Mouse (Mus musculus): Measurements from ENCODE around the gene BC048679. TPM values are rescaled to one million over a fixed set of nuclear protein-coding genes. Genes with fewer than 3 reads are reported as not detected.

BC048679 gene
- total and polyA plus RNA-seq, 3 experiments, result not detected

- TF ChIP-seq POLR2A (IDR thresholded peaks at IDR 0.05; ENCODE audit: insufficient read depth, low read depth, low read length) (no peak), EP300 (IDR thresholded peaks at IDR 0.05; ENCODE audit: insufficient read depth, low read depth, low read length) (no peak), CTCF (IDR thresholded peaks at IDR 0.05) (no peak)
- no peak overlapping the region for H3K27ac ChIP-seq
- H3K79me2 ChIP-seq (replicated peaks; ENCODE audit: control insufficient read depth, insufficient read depth, low read length), result no peaks in the 10 kb centered on the region
- H3K4me3 ChIP-seq, result no peak overlapping the region
- intact Hi-C loops (cut with DNase I), result no loop called here
- no peaks in the 10 kb centered on the region for H3K36me3 ChIP-seq (ENCODE audit: control insufficient read depth, insufficient read depth, low read length)
- no peaks in the 10 kb centered on the region for H3K27me3 ChIP-seq (ENCODE audit: control insufficient read depth, insufficient read depth, low read length)
- WGBS, result 61% methylated on average over 6 of the region's 6 CpGs
- DNase-seq, result no peak
- H3K9ac ChIP-seq (ENCODE audit: low read depth, low read length), result no peak overlapping the region
- H3K4me1 ChIP-seq (ENCODE audit: control insufficient read depth, insufficient read depth, low read length), result no peaks in the 10 kb centered on the region
Observed at GRCm38 (mm10) chr7:81516154-81517030, 18.3 kb upstream of the BC048679 start.

GRCm38 (mm10) chr7:81514906-81515590 is 17.0 kb upstream of the BC048679 start:
- 54% methylated on average over 13 of the region's 13 CpGs for WGBS

GRCm38 (mm10) chr7:81501050-81501449 is 3.0 kb upstream of the BC048679 start:
- intact Hi-C loops (cut with DNase I), result no loop called here
- no peaks in the 10 kb centered on the region for H3K4me1 ChIP-seq (ENCODE audit: control insufficient read depth, insufficient read depth, low read length)
- no peak overlapping the region for H3K4me3 ChIP-seq
- H3K9ac ChIP-seq (ENCODE audit: low read depth, low read length), result no peak overlapping the region
- no peaks in the 10 kb centered on the region for H3K27me3 ChIP-seq (ENCODE audit: control insufficient read depth, insufficient read depth, low read length)
- no peak for DNase-seq
- WGBS, result 59% methylated on average over 2 of the region's 2 CpGs
- TF ChIP-seq POLR2A (IDR thresholded peaks at IDR 0.05; ENCODE audit: insufficient read depth, low read depth, low read length) (no peak), EP300 (IDR thresholded peaks at IDR 0.05; ENCODE audit: insufficient read depth, low read depth, low read length) (no peak), CTCF (IDR thresholded peaks at IDR 0.05) (no peak)
- H3K79me2 ChIP-seq (replicated peaks; ENCODE audit: control insufficient read depth, insufficient read depth, low read length), result no peaks in the 10 kb centered on the region
- no peak overlapping the region for H3K27ac ChIP-seq
- no peaks in the 10 kb centered on the region for H3K36me3 ChIP-seq (ENCODE audit: control insufficient read depth, insufficient read depth, low read length)

More at GRCm38 (mm10) chr7:81514906-81515590, 17.0 kb upstream of the BC048679 start:
- no peaks in the 10 kb centered on the region for H3K79me2 ChIP-seq (replicated peaks; ENCODE audit: control insufficient read depth, insufficient read depth, low read length)
- TF ChIP-seq POLR2A (IDR thresholded peaks at IDR 0.05; ENCODE audit: insufficient read depth, low read depth, low read length) (no peak), EP300 (IDR thresholded peaks at IDR 0.05; ENCODE audit: insufficient read depth, low read depth, low read length) (no peak), CTCF (IDR thresholded peaks at IDR 0.05) (no peak)
- H3K27ac ChIP-seq, result no peak overlapping the region
- no peak for DNase-seq
- H3K27me3 ChIP-seq (ENCODE audit: control insufficient read depth, insufficient read depth, low read length), result no peaks in the 10 kb centered on the region
- no peaks in the 10 kb centered on the region for H3K36me3 ChIP-seq (ENCODE audit: control insufficient read depth, insufficient read depth, low read length)
- no peak overlapping the region for H3K4me3 ChIP-seq
- intact Hi-C loops (cut with DNase I), result no loop called here
- H3K9ac ChIP-seq (ENCODE audit: low read depth, low read length), result no peak overlapping the region
- H3K4me1 ChIP-seq (ENCODE audit: control insufficient read depth, insufficient read depth, low read length), result no peaks in the 10 kb centered on the region

- Histone ChIP-seq H3K27me3 (ENCODE audit: control insufficient read depth, insufficient read depth, low read length) (0 out of 2 replicates have a peak, but pooled peaks cover 2% of the 10 kb centered on the region), H3K36me3 (ENCODE audit: control insufficient read depth, insufficient read depth, low read length) (no peaks in the 10 kb centered on the region), H3K27ac (no peak overlapping the region), H3K4me1 (ENCODE audit: control insufficient read depth, insufficient read depth, low read length) (no peaks in the 10 kb centered on the region), H3K4me3 (no peak overlapping the region), H3K9ac (ENCODE audit: low read depth, low read length) (no peak overlapping the region), H3K79me2 (replicated peaks; ENCODE audit: control insufficient read depth, insufficient read depth, low read length) (no peaks in the 10 kb centered on the region)
- TF ChIP-seq POLR2A (IDR thresholded peaks at IDR 0.05; ENCODE audit: insufficient read depth, low read depth, low read length), result no peak
- DNase-seq, result no peak
- intact Hi-C loops (cut with DNase I), result no loop called here
- WGBS, result 46% methylated on average over 6 of the region's 6 CpGs
Observed at GRCm38 (mm10) chr7:81497171-81497570, 910 bp downstream of the BC048679 start.

- Histone ChIP-seq H3K9ac (ENCODE audit: low read depth, low read length) (no peak within 1 kb of the TSS), H3K79me2 (replicated peaks; ENCODE audit: control insufficient read depth, insufficient read depth, low read length) (no peaks in the 10 kb centered on the region), H3K4me3 (peak within 1 kb of the TSS; percentile 29; the same call in 1 of the 2 replicates), H3K27ac (no peak within 1 kb of the TSS), H3K36me3 (ENCODE audit: control insufficient read depth, insufficient read depth, low read length) (no peaks in the 10 kb centered on the region), H3K4me1 (ENCODE audit: control insufficient read depth, insufficient read depth, low read length) (no peaks in the 10 kb centered on the region), H3K27me3 (ENCODE audit: control insufficient read depth, insufficient read depth, low read length) (0 out of 2 replicates have a peak, but pooled peaks cover 2% of the 10 kb centered on the region)
- WGBS, result 1% methylated on average over 56 of the region's 57 CpGs
- DNase-seq, result peak; percentile 57 to 69
- intact Hi-C loops (cut with DNase I), result no loop called here
- no peak for TF ChIP-seq EP300 (IDR thresholded peaks at IDR 0.05; ENCODE audit: insufficient read depth, low read depth, low read length)
- no peak for TF ChIP-seq POLR2A (IDR thresholded peaks at IDR 0.05; ENCODE audit: insufficient read depth, low read depth, low read length)
- no peak for TF ChIP-seq CTCF (IDR thresholded peaks at IDR 0.05)
Observed at GRCm38 (mm10) chr7:81493331-81494021, 4.6 kb downstream of the BC048679 start, which contains the start of gene Ap3b2. Ap3b2 (minus strand) TSS chr7:81493925.
